Mouse (Mus musculus) midbrain, embryonic 11.5 days (tissue): ENCODE measurements at regions not wholly inside any gene's neighbourhood (a gene's known extent, or its start where the extent isn't known, plus 50 kb on each side); places are given as distances from the start of the nearest gene placed in this dataset.

Source experiments
- ATAC-seq: fragments of 200-750 bp; cut with Nextera tagmentation; 2 replicates; pipeline ENCODE4 v1.8.0; 2017; ENCODE audit warnings: moderate TSS enrichment, moderate library complexity; ENCODE audit not compliant: low FRiP score
- DNase-seq: peaks from one replicate; pipeline ENCODE4 v3.0.0; 2015; ENCODE audit warnings: low spot score; ENCODE audit errors: missing footprints
- H3K27ac ChIP-seq: fragments of 300-500 bp; sonication (generic); 2 replicates; pipeline ENCODE4 v1.5.1; 2014; ENCODE audit warnings: low read depth, low read length
- H3K27me3 ChIP-seq: fragments of 300-500 bp; sonication (generic); 2 replicates; pipeline ENCODE4 v1.6.1; 2014; ENCODE audit warnings: mild to moderate bottlenecking, low read length, moderate library complexity, mixed read lengths; ENCODE audit not compliant: control insufficient read depth, insufficient read depth
- H3K36me3 ChIP-seq: fragments of 300-500 bp; sonication (generic); 2 replicates; pipeline ENCODE4 v1.6.1; 2014; ENCODE audit warnings: mild to moderate bottlenecking, low read length, moderate library complexity, mixed read lengths; ENCODE audit not compliant: control insufficient read depth, insufficient read depth
- H3K4me1 ChIP-seq: fragments of 300-500 bp; sonication (generic); 2 replicates; pipeline ENCODE4 v1.6.1; 2014; ENCODE audit warnings: low read length; ENCODE audit not compliant: control insufficient read depth, insufficient read depth
- H3K4me2 ChIP-seq: fragments of 300-500 bp; sonication (generic); 2 replicates; pipeline ENCODE4 v1.6.1; 2014; ENCODE audit warnings: mild to moderate bottlenecking, moderate library complexity
- H3K4me3 ChIP-seq: fragments of 300-500 bp; sonication (generic); 2 replicates; pipeline ENCODE4 v1.5.1; 2014; ENCODE audit warnings: low read depth, low read length
- H3K9ac ChIP-seq: fragments of 300-500 bp; sonication (generic); 2 replicates; pipeline ENCODE4 v1.6.1; 2014; ENCODE audit warnings: low read length
- H3K9me3 ChIP-seq: fragments of 300-500 bp; sonication (generic); 2 replicates; pipeline ENCODE4 v1.6.1; 2016; ENCODE audit warnings: low read length; ENCODE audit not compliant: control insufficient read depth
- WGBS: fragments of 180-500 bp; shearing (Covaris S2); extraction: QIAGEN DNeasy Blood & Tissue Kit; methylation state at CpG from one replicate; pipeline ENCODE4 v1.1.7; 2014; 5-methylcytosine and 5-hydroxymethylcytosine counted together

GRCm38 (mm10) chr2:159994490-159994889 lies 339.5 kb downstream of the Gm826 start:
- Histone ChIP-seq H3K27me3 (no peaks in the 10 kb centered on the region), H3K4me2 (no peak overlapping the region), H3K9ac (no peak overlapping the region), H3K9me3 (no peaks in the 10 kb centered on the region), H3K27ac (no peak overlapping the region), H3K36me3 (no peaks in the 10 kb centered on the region), H3K4me3 (no peak overlapping the region), H3K4me1 (no peaks in the 10 kb centered on the region)
- no peak for DNase-seq
- WGBS = 64% methylated on average over 3 of the region's 3 CpGs
- ATAC-seq = no peak

GRCm38 (mm10) chr2:159986719-159987118 lies 347.2 kb downstream of the Gm826 start:
- Histone ChIP-seq H3K27ac (no peak overlapping the region), H3K36me3 (no peaks in the 10 kb centered on the region), H3K27me3 (no peaks in the 10 kb centered on the region), H3K9me3 (no peaks in the 10 kb centered on the region), H3K4me3 (no peak overlapping the region), H3K4me2 (no peak overlapping the region), H3K4me1 (no peaks in the 10 kb centered on the region), H3K9ac (no peak overlapping the region)
- 92% methylated on average over 7 of the region's 7 CpGs for WGBS
- no peak for ATAC-seq
- no peak for DNase-seq

- Histone ChIP-seq H3K9me3 (no peaks in the 10 kb centered on the region), H3K27ac (no peak overlapping the region), H3K4me2 (no peak overlapping the region), H3K4me1 (no peaks in the 10 kb centered on the region), H3K9ac (no peak overlapping the region), H3K27me3 (no peaks in the 10 kb centered on the region), H3K4me3 (no peak overlapping the region), H3K36me3 (no peaks in the 10 kb centered on the region)
- no peak for ATAC-seq
- DNase-seq = no peak
- WGBS = 95% methylated on average over 3 of the region's 3 CpGs
These were observed 352.3 kb downstream of the Gm826 start for GRCm38 (mm10) chr2:159981694-159982093.

- H3K27me3 ChIP-seq = no peaks in the 10 kb centered on the region
- ATAC-seq (no peak), DNase-seq (no peak)
- WGBS = 81% methylated on average over 1 of the region's 1 CpGs
- no peak overlapping the region for H3K4me3 ChIP-seq
- H3K9ac ChIP-seq = no peak overlapping the region
- no peak overlapping the region for H3K27ac ChIP-seq
- no peaks in the 10 kb centered on the region for H3K4me1 ChIP-seq
- no peak overlapping the region for H3K4me2 ChIP-seq
- H3K9me3 ChIP-seq = no peaks in the 10 kb centered on the region
- H3K36me3 ChIP-seq = no peaks in the 10 kb centered on the region
These were observed 383.6 kb downstream of the Gm826 start for GRCm38 (mm10) chr2:159950369-159950768.

GRCm38 (mm10) chr2:159949046-159949445 lies 384.9 kb downstream of the Gm826 start:
- Histone ChIP-seq H3K9ac (no peak overlapping the region), H3K9me3 (no peaks in the 10 kb centered on the region), H3K4me1 (no peaks in the 10 kb centered on the region), H3K36me3 (no peaks in the 10 kb centered on the region), H3K4me2 (no peak overlapping the region), H3K4me3 (no peak overlapping the region), H3K27me3 (no peaks in the 10 kb centered on the region), H3K27ac (no peak overlapping the region)
- DNase-seq (no peak), ATAC-seq (no peak)
- 87% methylated on average over 4 of the region's 4 CpGs for WGBS

- H3K4me3 ChIP-seq = no peak overlapping the region
- no peak for ATAC-seq
These were observed 403.2 kb downstream of the Gm826 start for GRCm38 (mm10) chr2:159930744-159931143.

GRCm38 (mm10) chr2:159889701-159890100 lies 444.3 kb downstream of the Gm826 start:
- H3K9ac ChIP-seq = no peak overlapping the region
- no peaks in the 10 kb centered on the region for H3K36me3 ChIP-seq
- 93% methylated on average over 2 of the region's 2 CpGs for WGBS
- no peak overlapping the region for H3K4me3 ChIP-seq
- no peaks in the 10 kb centered on the region for H3K9me3 ChIP-seq
- DNase-seq (no peak), ATAC-seq (no peak)
- H3K4me2 ChIP-seq = no peak overlapping the region
- no peak overlapping the region for H3K27ac ChIP-seq
- H3K4me1 ChIP-seq = no peaks in the 10 kb centered on the region
- H3K27me3 ChIP-seq = no peaks in the 10 kb centered on the region

More at GRCm38 (mm10) chr2:159930744-159931143, 403.2 kb downstream of the Gm826 start:
- no peak overlapping the region for H3K27ac ChIP-seq
- DNase-seq = no peak
- no peaks in the 10 kb centered on the region for H3K36me3 ChIP-seq
- no peaks in the 10 kb centered on the region for H3K4me1 ChIP-seq
- H3K4me2 ChIP-seq = no peak overlapping the region
- 86% methylated on average over 2 of the region's 2 CpGs for WGBS
- no peaks in the 10 kb centered on the region for H3K9me3 ChIP-seq
- no peak overlapping the region for H3K9ac ChIP-seq
- H3K27me3 ChIP-seq = no peaks in the 10 kb centered on the region

GRCm38 (mm10) chr2:159884773-159885459 lies 449.0 kb downstream of the Gm826 start:
- ATAC-seq (no peak), DNase-seq (no peak)
- no peaks in the 10 kb centered on the region for H3K4me1 ChIP-seq
- no peaks in the 10 kb centered on the region for H3K27me3 ChIP-seq
- no peak overlapping the region for H3K4me3 ChIP-seq
- H3K36me3 ChIP-seq = no peaks in the 10 kb centered on the region
- H3K4me2 ChIP-seq = no peak overlapping the region
- 84% methylated on average over 6 of the region's 6 CpGs for WGBS
- H3K27ac ChIP-seq = no peak overlapping the region
- no peaks in the 10 kb centered on the region for H3K9me3 ChIP-seq
- no peak overlapping the region for H3K9ac ChIP-seq

- H3K9me3 ChIP-seq = no peaks in the 10 kb centered on the region
- WGBS = 73% methylated on average over 2 of the region's 2 CpGs
- no peak overlapping the region for H3K9ac ChIP-seq
- ATAC-seq (no peak), DNase-seq (no peak)
- H3K4me3 ChIP-seq = no peak overlapping the region
- H3K4me2 ChIP-seq = no peak overlapping the region
- H3K4me1 ChIP-seq = no peaks in the 10 kb centered on the region
- H3K27ac ChIP-seq = no peak overlapping the region
- H3K27me3 ChIP-seq = no peaks in the 10 kb centered on the region
- no peaks in the 10 kb centered on the region for H3K36me3 ChIP-seq
These were observed 467.0 kb downstream of the Gm826 start for GRCm38 (mm10) chr2:159866981-159867380.
